ENCODE assay signal across 20 mouse cellular contexts in genomic region chr15:12941106-12941505, GRCm38 (mm10).
DNase-seq lines count a peak whose midpoint lies in the region; ATAC-seq and TF ChIP-seq lines count a peak whose summit lies in the region.
"Had no signal": no experiment of that assay in that cellular context is flagged by ENCODE, and none has a peak within 500 bp of the region (broad histone marks: within the 10 kb centered on the region; RNA-seq: fewer than 3 reads in every experiment).

No protein-coding gene starts in this region.

- peaks cover 18% of the 10 kb centered on the region for H3K4me1 ChIP-seq in forebrain, embryonic 12.5 days
- H3K4me1 ChIP-seq in forebrain, embryonic 10.5 days: peaks cover 29% of the 10 kb centered on the region
- H3K4me1 ChIP-seq in midbrain, embryonic 11.5 days (ENCODE audit: control insufficient read depth, insufficient read depth, low read length): peaks cover 12% of the 10 kb centered on the region
- no peaks in the 10 kb centered on the region for H3K4me1 ChIP-seq in midbrain, postnatal 0 days (ENCODE audit: insufficient read depth, low read length)
- H3K4me1 ChIP-seq in midbrain, embryonic 13.5 days (replicated peaks): peaks cover 14% of the 10 kb centered on the region
- peaks cover 13% of the 10 kb centered on the region for H3K4me1 ChIP-seq in midbrain, embryonic 15.5 days
- H3K4me1 ChIP-seq: embryonic facial prominence, embryonic 15.5 days; intestine, embryonic 15.5 days had no signal

- ATAC-seq in forebrain, embryonic 12.5 days (ENCODE audit: low FRiP score): peak; percentile 50; the same call in 1 of the 2 replicates
- ATAC-seq in midbrain, embryonic 11.5 days (ENCODE audit: low FRiP score): peak; percentile 34; the same call in 1 of the 2 replicates
- no peak for ATAC-seq in midbrain, postnatal 0 days (ENCODE audit: low FRiP score)
- peak; percentile 31; the same call in 1 of the 2 replicates for ATAC-seq in midbrain, embryonic 13.5 days
- peak; percentile 48; the same call in 1 of the 2 replicates for ATAC-seq in midbrain, embryonic 15.5 days (replicated peaks)
- ATAC-seq: intestine, embryonic 15.5 days had no signal

- no peak overlapping the region for H3K9ac ChIP-seq in forebrain, embryonic 12.5 days
- H3K9ac ChIP-seq in midbrain, embryonic 11.5 days (ENCODE audit: low read length): no peak overlapping the region
- no peak overlapping the region for H3K9ac ChIP-seq in midbrain, postnatal 0 days (replicated peaks; ENCODE audit: low read length, poor library complexity, severe bottlenecking)
- H3K9ac ChIP-seq in midbrain, embryonic 13.5 days (replicated peaks): no peak overlapping the region
- H3K9ac ChIP-seq in midbrain, embryonic 15.5 days: no peak overlapping the region
- H3K9ac ChIP-seq: embryonic facial prominence, embryonic 15.5 days; heart, embryonic 12.5 days; hindbrain, embryonic 14.5 days; intestine, embryonic 15.5 days had no signal

- H3K9me3 ChIP-seq in forebrain, embryonic 12.5 days: no peaks in the 10 kb centered on the region
- peaks cover 6% of the 10 kb centered on the region; the same call in 1 of the 2 replicates for H3K9me3 ChIP-seq in forebrain, embryonic 10.5 days
- no peaks in the 10 kb centered on the region for H3K9me3 ChIP-seq in midbrain, embryonic 11.5 days (ENCODE audit: control insufficient read depth, low read length)
- no peaks in the 10 kb centered on the region for H3K9me3 ChIP-seq in midbrain, postnatal 0 days (ENCODE audit: low read length)
- H3K9me3 ChIP-seq in midbrain, embryonic 13.5 days: no peaks in the 10 kb centered on the region; the same call in 1 of the 2 replicates
- H3K9me3 ChIP-seq in midbrain, embryonic 15.5 days: no peaks in the 10 kb centered on the region
- H3K9me3 ChIP-seq: embryonic facial prominence, embryonic 15.5 days; heart, embryonic 12.5 days; intestine, embryonic 15.5 days had no signal

- TF ChIP-seq CTCF in midbrain, postnatal 0 days (IDR thresholded peaks at IDR 0.05): no peak

- peaks cover 3% of the 10 kb centered on the region; the same call in 1 of the 2 replicates for H3K27me3 ChIP-seq in forebrain, embryonic 12.5 days
- H3K27me3 ChIP-seq in forebrain, embryonic 10.5 days (ENCODE audit: poor library complexity, severe bottlenecking): peaks cover 40% of the 10 kb centered on the region; the same call in 1 of the 2 replicates
- peaks cover 10% of the 10 kb centered on the region for H3K27me3 ChIP-seq in midbrain, embryonic 11.5 days (ENCODE audit: control insufficient read depth, insufficient read depth, low read length)
- H3K27me3 ChIP-seq in midbrain, postnatal 0 days (ENCODE audit: insufficient read depth, low read length): no peaks in the 10 kb centered on the region
- peaks cover 10% of the 10 kb centered on the region; the same call in 1 of the 2 replicates for H3K27me3 ChIP-seq in midbrain, embryonic 13.5 days
- no peaks in the 10 kb centered on the region for H3K27me3 ChIP-seq in midbrain, embryonic 15.5 days (replicated peaks)
- H3K27me3 ChIP-seq: embryonic facial prominence, embryonic 15.5 days; heart, embryonic 12.5 days; intestine, embryonic 15.5 days had no signal

- peak overlapping the region; percentile 30 for H3K4me2 ChIP-seq in forebrain, embryonic 12.5 days
- peak overlapping the region; percentile 23; the same call in 1 of the 2 replicates for H3K4me2 ChIP-seq in midbrain, embryonic 11.5 days
- H3K4me2 ChIP-seq in midbrain, postnatal 0 days (ENCODE audit: low read depth, low read length, poor library complexity, severe bottlenecking): no peak overlapping the region
- no peak overlapping the region for H3K4me2 ChIP-seq in midbrain, embryonic 13.5 days (replicated peaks)
- H3K4me2 ChIP-seq in midbrain, embryonic 15.5 days: no peak overlapping the region
- H3K4me2 ChIP-seq: embryonic facial prominence, embryonic 15.5 days; heart, embryonic 12.5 days; hindbrain, embryonic 14.5 days; intestine, embryonic 15.5 days had no signal

- DNase-seq in forebrain, embryonic 10.5 days (ENCODE audit: extremely low spot score, low spot score): no peak
- peak; percentile 89 for DNase-seq in midbrain, embryonic 11.5 days (ENCODE audit: low spot score, missing footprints)
- no peak for DNase-seq in midbrain, postnatal 0 days (ENCODE audit: low spot score)
- DNase-seq in T-cell, adult 2 months (ENCODE audit: low spot score): no peak
- DNase-seq: adrenal gland, adult 8-10 months; adrenal gland, postnatal 36 days; cerebellum, adult 11 months; cerebellum, adult 8-10 months; cerebellum, postnatal 14 days; gastrocnemius, adult 2 months; gastrocnemius, postnatal 25 days had no signal

- H3K4me3 ChIP-seq in forebrain, embryonic 12.5 days (replicated peaks): no peak overlapping the region
- no peak overlapping the region for H3K4me3 ChIP-seq in forebrain, embryonic 10.5 days
- no peak overlapping the region for H3K4me3 ChIP-seq in midbrain, embryonic 11.5 days (ENCODE audit: low read depth, low read length)
- H3K4me3 ChIP-seq in midbrain, postnatal 0 days (ENCODE audit: low read depth, low read length): no peak overlapping the region
- H3K4me3 ChIP-seq in midbrain, embryonic 13.5 days (replicated peaks): no peak overlapping the region
- no peak overlapping the region for H3K4me3 ChIP-seq in midbrain, embryonic 15.5 days
- H3K4me3 ChIP-seq: embryonic facial prominence, embryonic 15.5 days; erythroblast, embryonic 14.5 days; gastrocnemius, adult 2 months; heart, embryonic 12.5 days; hindbrain, embryonic 10.5 days; intestine, embryonic 15.5 days had no signal

- 16% methylated on average over 9 of the region's 9 CpGs for WGBS in forebrain, embryonic 12.5 days
- WGBS in forebrain, embryonic 10.5 days: 30% methylated on average over 9 of the region's 9 CpGs
- 39% methylated on average over 9 of the region's 9 CpGs for WGBS in midbrain, embryonic 11.5 days
- 34% methylated on average over 9 of the region's 9 CpGs for WGBS in midbrain, postnatal 0 days
- WGBS in midbrain, embryonic 13.5 days: 30% methylated on average over 9 of the region's 9 CpGs
- WGBS in midbrain, embryonic 15.5 days: 31% methylated on average over 9 of the region's 9 CpGs

- peaks cover 6% of the 10 kb centered on the region for H3K36me3 ChIP-seq in forebrain, embryonic 12.5 days (replicated peaks)
- H3K36me3 ChIP-seq in forebrain, embryonic 10.5 days (replicated peaks): peaks cover 25% of the 10 kb centered on the region
- H3K36me3 ChIP-seq in midbrain, embryonic 11.5 days (ENCODE audit: control insufficient read depth, insufficient read depth, low read length): no peaks in the 10 kb centered on the region
- no peaks in the 10 kb centered on the region for H3K36me3 ChIP-seq in midbrain, postnatal 0 days (ENCODE audit: insufficient read depth, low read length)
- H3K36me3 ChIP-seq in midbrain, embryonic 13.5 days: peaks cover 10% of the 10 kb centered on the region
- H3K36me3 ChIP-seq in midbrain, embryonic 15.5 days (replicated peaks): 0 out of 2 replicates have a peak, but pooled peaks cover 3% of the 10 kb centered on the region
- H3K36me3 ChIP-seq: intestine, embryonic 15.5 days had no signal

- H3K27ac ChIP-seq in forebrain, embryonic 12.5 days: no peak overlapping the region
- H3K27ac ChIP-seq in forebrain, embryonic 10.5 days: no peak overlapping the region
- H3K27ac ChIP-seq in midbrain, embryonic 11.5 days (ENCODE audit: low read depth, low read length): no peak overlapping the region
- no peak overlapping the region for H3K27ac ChIP-seq in midbrain, postnatal 0 days (ENCODE audit: low read depth, low read length)
- no peak overlapping the region for H3K27ac ChIP-seq in midbrain, embryonic 13.5 days
- H3K27ac ChIP-seq in midbrain, embryonic 15.5 days: no peak overlapping the region
- H3K27ac ChIP-seq: embryonic facial prominence, embryonic 15.5 days; gastrocnemius, adult 2 months; hindbrain, embryonic 10.5 days; hindbrain, embryonic 14.5 days; intestine, embryonic 15.5 days had no signal

Comparison
In these comparisons a context has a peak if more than half of its experiments do, and no peak if none do; other contexts are left out.
1. H3K4me2 ChIP-seq: peak in forebrain, embryonic 12.5 days (single experiment) and midbrain, embryonic 11.5 days (single experiment); none in midbrain, postnatal 0 days (single experiment), midbrain, embryonic 13.5 days (single experiment) and midbrain, embryonic 15.5 days (single experiment).